9 mouse cellular contexts compared by ENCODE assay signal in the genomic region with DNA sequence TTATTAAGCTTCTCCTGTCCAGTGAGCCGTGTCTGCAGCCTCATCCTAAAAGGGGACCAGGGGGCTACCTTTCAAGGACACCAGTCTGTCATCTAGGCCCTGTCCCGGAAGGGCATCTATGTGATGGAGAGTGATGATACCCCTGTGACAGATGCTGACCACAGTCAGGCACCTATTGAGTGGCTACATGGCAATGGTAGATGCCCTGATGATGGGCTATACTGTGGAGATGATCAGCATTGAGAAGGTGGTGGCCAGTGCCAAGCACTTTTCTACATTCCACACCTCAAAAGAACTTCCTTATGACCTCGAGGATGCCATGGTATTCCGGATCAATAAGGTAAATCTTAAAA.
DNase-seq lines count a peak whose midpoint lies in the region; ATAC-seq and TF ChIP-seq lines count a peak whose summit lies in the region.
"Had no signal": no experiment of that assay in that cellular context is flagged by ENCODE, and none has a peak within 500 bp of the region (broad histone marks: within the 10 kb centered on the region; RNA-seq: fewer than 3 reads in every experiment).

No protein-coding gene starts in this region.

- ATAC-seq in forebrain, embryonic 12.5 days (ENCODE audit: low FRiP score): peak; percentile 28
- no peak for ATAC-seq in hindbrain, postnatal 0 days
- ATAC-seq in neural tube, embryonic 12.5 days (ENCODE audit: low FRiP score, low read depth): peak; percentile 29; the same call in 1 of the 2 replicates

- peak overlapping the region; percentile 19; the same call in 1 of the 2 replicates for H3K27ac ChIP-seq in layer of hippocampus, adult 2 months
- H3K27ac ChIP-seq in forebrain, embryonic 12.5 days: no peak overlapping the region
- peak overlapping the region; percentile 51; the same call in 1 of the 2 replicates for H3K27ac ChIP-seq in hindbrain, postnatal 0 days
- H3K27ac ChIP-seq in neural tube, embryonic 12.5 days: no peak overlapping the region
- H3K27ac ChIP-seq: liver, embryonic 13.5 days had no signal

- H3K9ac ChIP-seq in forebrain, embryonic 12.5 days: peak overlapping the region; percentile 62
- H3K9ac ChIP-seq in hindbrain, postnatal 0 days (replicated peaks; ENCODE audit: low read length): peak overlapping the region; percentile 60; the same call in 1 of the 2 replicates
- peak overlapping the region; percentile 66; the same call in 1 of the 2 replicates for H3K9ac ChIP-seq in neural tube, embryonic 12.5 days
- H3K9ac ChIP-seq: liver, embryonic 13.5 days had no signal

- 80% methylated on average over 4 of the region's 4 CpGs for WGBS in forebrain, embryonic 12.5 days
- WGBS in hindbrain, postnatal 0 days: 85% methylated on average over 4 of the region's 4 CpGs
- 86% methylated on average over 4 of the region's 4 CpGs for WGBS in neural tube, embryonic 12.5 days

- peak overlapping the region; percentile 34; the same call in 1 of the 2 replicates for H3K4me3 ChIP-seq in layer of hippocampus, adult 2 months
- H3K4me3 ChIP-seq in forebrain, embryonic 12.5 days (replicated peaks): peak overlapping the region; percentile 35
- no peak overlapping the region; the same call in 1 of the 2 replicates for H3K4me3 ChIP-seq in hindbrain, postnatal 0 days (ENCODE audit: low read length)
- H3K4me3 ChIP-seq in neural tube, embryonic 12.5 days: peak overlapping the region; percentile 38; the same call in 1 of the 2 replicates

- peak overlapping the region; percentile 63 for H3K4me2 ChIP-seq in forebrain, embryonic 12.5 days
- H3K4me2 ChIP-seq in hindbrain, postnatal 0 days (ENCODE audit: low read depth, low read length): peak overlapping the region; percentile 57; the same call in 1 of the 2 replicates
- peak overlapping the region; percentile 70 for H3K4me2 ChIP-seq in neural tube, embryonic 12.5 days (replicated peaks)

- H3K4me1 ChIP-seq in forebrain, embryonic 12.5 days: peaks cover 17% of the 10 kb centered on the region
- H3K4me1 ChIP-seq in hindbrain, postnatal 0 days (ENCODE audit: insufficient read depth, low read length): peaks cover 9% of the 10 kb centered on the region
- H3K4me1 ChIP-seq in neural tube, embryonic 12.5 days: peaks cover 6% of the 10 kb centered on the region; the same call in 1 of the 2 replicates
- H3K4me1 ChIP-seq: liver, embryonic 13.5 days had no signal

- TF ChIP-seq CTCF in layer of hippocampus, adult 2 months (conservative IDR thresholded peaks at IDR 0.05): no peak
- no peak for TF ChIP-seq CTCF in hindbrain, postnatal 0 days (IDR thresholded peaks at IDR 0.05; ENCODE audit: low read depth)

- DNase-seq in layer of hippocampus, adult 2 months (ENCODE audit: low spot score in 2 of 2): no peak
- DNase-seq in layer of hippocampus, adult 11-12 months (ENCODE audit: low spot score): no peak
- no peak for DNase-seq in hindbrain, postnatal 0 days (ENCODE audit: low spot score)
- no peak for DNase-seq in spleen, postnatal 36 days (ENCODE audit: low spot score in 2 of 2)
- no peak for DNase-seq in gastrocnemius, postnatal 10 days
- no peak for DNase-seq in layer of hippocampus, adult 18-20 months (ENCODE audit: low spot score in 2 of 2)
- DNase-seq: liver, embryonic 13.5 days had no signal

- H3K9me3 ChIP-seq in forebrain, embryonic 12.5 days: 0 out of 2 replicates have a peak, but pooled peaks cover 6% of the 10 kb centered on the region
- H3K9me3 ChIP-seq in hindbrain, postnatal 0 days (ENCODE audit: low read length): no peaks in the 10 kb centered on the region
- no peaks in the 10 kb centered on the region for H3K9me3 ChIP-seq in neural tube, embryonic 12.5 days
- H3K9me3 ChIP-seq: liver, embryonic 13.5 days had no signal

- H3K36me3 ChIP-seq in forebrain, embryonic 12.5 days (replicated peaks): peaks cover 6% of the 10 kb centered on the region
- H3K36me3 ChIP-seq in hindbrain, postnatal 0 days (ENCODE audit: insufficient read depth, low read length): no peaks in the 10 kb centered on the region
- peaks cover 10% of the 10 kb centered on the region for H3K36me3 ChIP-seq in neural tube, embryonic 12.5 days

- H3K27me3 ChIP-seq in forebrain, embryonic 12.5 days: peaks cover 5% of the 10 kb centered on the region; the same call in 1 of the 2 replicates
- no peaks in the 10 kb centered on the region for H3K27me3 ChIP-seq in hindbrain, postnatal 0 days (ENCODE audit: insufficient read depth, low read length)
- 0 out of 2 replicates have a peak, but pooled peaks cover 6% of the 10 kb centered on the region for H3K27me3 ChIP-seq in neural tube, embryonic 12.5 days (replicated peaks)

Comparison
In these comparisons a context has a peak if more than half of its experiments do, and no peak if none do; other contexts are left out.
1. H3K27ac ChIP-seq: peak in layer of hippocampus, adult 2 months (single experiment) and hindbrain, postnatal 0 days (single experiment); none in forebrain, embryonic 12.5 days (single experiment) and neural tube, embryonic 12.5 days (single experiment).
2. Peak in every context shown above with its lines, with median percentiles within 50 percentile points of each other: H3K4me2 ChIP-seq and H3K9ac ChIP-seq.